Mouse (Mus musculus) central nervous system, embryonic 11.5 days (tissue): Measurements from ENCODE around the gene Wapl. TPM values are rescaled to one million over a fixed set of nuclear protein-coding genes. Genes with fewer than 3 reads are reported as not detected.

Source experiments
- polyA plus RNA-seq: library from polyadenylated mRNA; depleted of rRNA; stranded (reverse); fragments of >200 nt; gene quantifications from 2 replicates; pipeline ENCODE4 v1.2.3, GENCODE M21; 2012; rRNA removed

Wapl gene
- polyA plus RNA-seq = 30.4 and 39.2 TPM in 2 replicates

GRCm38 (mm10) chr14:34673395-34674228 lies at the start of gene Wapl:
TSS of gene Wapl (plus strand) at chr14:34673928.

Other genes starting within 250 kb of the Wapl start
- 29.4 and 52.5 TPM in 2 replicates for gene Bmpr1a, start 170.6 kb upstream of the Wapl start, polyA plus RNA-seq
- not detected in 2 replicates for gene 9230112D13Rik, start 151.1 kb upstream of the Wapl start, polyA plus RNA-seq
- gene Ldb3, start 85.2 kb upstream of the Wapl start, polyA plus RNA-seq = 1.8 and 6.4 TPM in 2 replicates
- 0.12 and 0.16 TPM in 2 replicates for gene Opn4, start 73.8 kb upstream of the Wapl start, polyA plus RNA-seq
- gene Grid1, start 146.2 kb downstream of the Wapl start, polyA plus RNA-seq = 1.1 and 1.3 TPM in 2 replicates